Mouse (Mus musculus) midbrain, embryonic 16.5 days (tissue): Measurements from ENCODE around the gene Cela1. TPM values are rescaled to one million over a fixed set of nuclear protein-coding genes. Genes with fewer than 3 reads are reported as not detected.

Experiments used
- ATAC-seq: fragments of 200-750 bp; cut with Nextera tagmentation; 2 replicates; pipeline ENCODE4 v1.8.0; 2017; ENCODE audit warnings: moderate TSS enrichment
- H3K27ac ChIP-seq: fragments of 300-500 bp; sonication (generic); 2 replicates; pipeline ENCODE4 v1.5.1; 2014; ENCODE audit warnings: mild to moderate bottlenecking, low read length, mixed read lengths
- H3K27me3 ChIP-seq: fragments of 300-500 bp; sonication (generic); 2 replicates; pipeline ENCODE4 v1.6.1; 2014; ENCODE audit warnings: low read depth, low read length, mixed read lengths; ENCODE audit not compliant: control insufficient read depth, insufficient read depth
- H3K36me3 ChIP-seq: fragments of 300-500 bp; sonication (generic); 2 replicates; pipeline ENCODE4 v1.6.1; 2014; ENCODE audit warnings: mild to moderate bottlenecking, low read length, moderate library complexity, mixed read lengths; ENCODE audit not compliant: control insufficient read depth, insufficient read depth
- H3K4me1 ChIP-seq: fragments of 300-500 bp; sonication (generic); 2 replicates; pipeline ENCODE4 v1.6.1; 2014; ENCODE audit warnings: mild to moderate bottlenecking, low read length, mixed read lengths; ENCODE audit not compliant: control insufficient read depth, insufficient read depth
- H3K4me2 ChIP-seq: fragments of 300-500 bp; sonication (generic); 2 replicates; pipeline ENCODE4 v1.6.1; 2014; ENCODE audit warnings: mild to moderate bottlenecking, low read length, mixed read lengths
- H3K4me3 ChIP-seq: fragments of 300-500 bp; sonication (generic); 2 replicates; pipeline ENCODE4 v1.5.1; 2014; ENCODE audit warnings: low read depth, mild to moderate bottlenecking, low read length, moderate library complexity, mixed read lengths
- H3K9ac ChIP-seq: fragments of 300-500 bp; sonication (generic); 2 replicates; pipeline ENCODE4 v1.6.1; 2014; ENCODE audit warnings: low read depth, low read length, mixed read lengths
- H3K9me3 ChIP-seq: fragments of 300-500 bp; sonication (generic); replicated peaks from 2 replicates; pipeline ENCODE4 v1.6.1; 2014; ENCODE audit warnings: mild to moderate bottlenecking, low read length, mixed read lengths; ENCODE audit not compliant: control insufficient read depth, poor library complexity, severe bottlenecking
- WGBS: fragments of 180-500 bp; shearing (Covaris S2); extraction: QIAGEN DNeasy Blood & Tissue Kit; methylation state at CpG from one replicate; pipeline ENCODE4 v1.1.7; 2014; 5-methylcytosine and 5-hydroxymethylcytosine counted together
- microRNA-seq: library from miRNA; unstranded; fragments of <30 nt; microRNA quantifications from one replicate; pipeline ENCODE4, GENCODE M21; 2017
- polyA plus RNA-seq: library from polyadenylated mRNA; unstranded; fragments of >200 nt; fragmentation: Nextera tagmentation; extraction: Ambion mirVana; gene quantifications from 2 replicates; pipeline ENCODE4 v1.2.1, GENCODE M21; 2015

Gene Cela1
- polyA plus RNA-seq, 1 experiment from 2014 or later, result 0.85 TPM

GRCm38 (mm10) chr15:100632323-100632722 is 55.4 kb downstream of the Cela1 start:
- Histone ChIP-seq H3K4me2 (no peak overlapping the region), H3K9me3 (no peaks in the 10 kb centered on the region), H3K9ac (no peak overlapping the region), H3K27ac (no peak overlapping the region), H3K4me3 (no peak overlapping the region), H3K4me1 (peaks cover 10% of the 10 kb centered on the region), H3K27me3 (peaks cover 26% of the 10 kb centered on the region), H3K36me3 (no peaks in the 10 kb centered on the region)
- ATAC-seq, result no peak
- WGBS, result 88% methylated on average over 5 of the region's 5 CpGs

GRCm38 (mm10) chr15:100631454-100632170 is 56.1 kb downstream of the Cela1 start:
- Histone ChIP-seq H3K36me3 (no peaks in the 10 kb centered on the region), H3K4me2 (no peak overlapping the region), H3K4me1 (peaks cover 4% of the 10 kb centered on the region), H3K4me3 (no peak overlapping the region), H3K9ac (no peak overlapping the region), H3K27me3 (peaks cover 19% of the 10 kb centered on the region), H3K27ac (no peak overlapping the region), H3K9me3 (no peaks in the 10 kb centered on the region)
- WGBS, result 91% methylated on average over 12 of the region's 12 CpGs
- no peak for ATAC-seq

DNA sequence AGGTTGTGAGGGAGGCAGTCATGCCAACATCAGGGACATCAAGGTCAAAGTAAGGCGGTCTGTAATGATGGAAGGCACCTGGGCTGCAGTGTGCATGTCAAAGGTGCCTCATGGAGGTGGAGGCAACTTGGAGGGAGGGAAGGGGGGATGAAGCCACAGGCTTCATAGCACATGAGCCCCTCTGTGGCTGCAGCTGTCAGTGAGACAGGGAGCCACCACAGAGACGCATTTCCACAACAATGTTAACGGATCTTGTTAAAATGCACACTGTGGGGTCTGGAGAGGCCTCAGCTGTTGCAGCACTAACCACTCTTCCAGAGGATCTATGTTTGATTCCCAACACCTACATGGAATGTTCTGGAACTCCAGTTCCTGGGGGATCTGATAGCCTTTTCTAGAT is 57.6 kb downstream of the Cela1 start:
- Histone ChIP-seq H3K9ac (no peak overlapping the region), H3K27ac (no peak overlapping the region), H3K27me3 (peaks cover 10% of the 10 kb centered on the region), H3K4me2 (no peak overlapping the region), H3K4me3 (no peak overlapping the region), H3K4me1 (no peaks in the 10 kb centered on the region), H3K9me3 (no peaks in the 10 kb centered on the region), H3K36me3 (no peaks in the 10 kb centered on the region)
- ATAC-seq, result no peak
- 37% methylated on average over 3 of the region's 3 CpGs for WGBS

GRCm38 (mm10) chr15:100628797-100629196 is 58.9 kb downstream of the Cela1 start:
- no peak for ATAC-seq
- Histone ChIP-seq H3K36me3 (no peaks in the 10 kb centered on the region), H3K4me3 (no peak overlapping the region), H3K9ac (no peak overlapping the region), H3K27ac (no peak overlapping the region), H3K4me2 (no peak overlapping the region), H3K9me3 (no peaks in the 10 kb centered on the region), H3K27me3 (no peaks in the 10 kb centered on the region), H3K4me1 (no peaks in the 10 kb centered on the region)
- WGBS, result 54% methylated on average over 7 of the region's 7 CpGs

DNA sequence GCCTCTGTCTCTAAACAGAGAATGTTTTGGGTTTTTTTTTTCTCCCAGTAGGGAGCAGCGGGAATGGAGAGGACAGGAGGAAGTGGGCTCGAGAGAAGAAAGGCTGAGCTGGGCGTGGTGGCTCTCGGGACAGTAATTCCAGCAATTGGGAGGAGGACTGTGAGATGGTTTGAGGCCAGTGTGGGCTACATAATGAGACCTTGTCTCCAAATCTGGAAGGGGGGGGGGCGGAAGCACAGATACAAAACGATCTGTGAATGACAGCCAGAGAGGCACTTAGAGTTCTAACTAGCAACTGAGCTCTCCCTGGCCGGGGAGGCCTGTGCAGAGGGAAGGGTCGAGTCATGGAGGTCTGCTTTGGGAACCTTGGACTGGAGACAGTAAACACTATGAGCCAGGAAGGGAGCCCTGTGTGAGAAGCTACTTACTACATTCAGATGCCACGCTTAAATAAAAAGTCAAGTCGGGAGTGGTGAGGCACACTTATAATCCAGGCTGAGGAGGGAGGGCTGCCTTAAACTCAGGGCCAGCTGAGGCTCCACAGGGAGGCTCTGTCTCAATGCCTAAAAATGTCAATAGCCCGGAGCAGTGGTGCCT is 59.8 kb downstream of the Cela1 start:
- no peak overlapping the region for H3K9ac ChIP-seq
- H3K4me2 ChIP-seq, result no peak overlapping the region
- no peak overlapping the region for H3K27ac ChIP-seq
- WGBS, result 6% methylated on average over 11 of the region's 11 CpGs
- no peak for ATAC-seq
- no peaks in the 10 kb centered on the region for H3K27me3 ChIP-seq
- H3K36me3 ChIP-seq, result no peaks in the 10 kb centered on the region
- H3K4me1 ChIP-seq, result no peaks in the 10 kb centered on the region
- H3K4me3 ChIP-seq, result no peak overlapping the region
- H3K9me3 ChIP-seq, result no peaks in the 10 kb centered on the region

DNA sequence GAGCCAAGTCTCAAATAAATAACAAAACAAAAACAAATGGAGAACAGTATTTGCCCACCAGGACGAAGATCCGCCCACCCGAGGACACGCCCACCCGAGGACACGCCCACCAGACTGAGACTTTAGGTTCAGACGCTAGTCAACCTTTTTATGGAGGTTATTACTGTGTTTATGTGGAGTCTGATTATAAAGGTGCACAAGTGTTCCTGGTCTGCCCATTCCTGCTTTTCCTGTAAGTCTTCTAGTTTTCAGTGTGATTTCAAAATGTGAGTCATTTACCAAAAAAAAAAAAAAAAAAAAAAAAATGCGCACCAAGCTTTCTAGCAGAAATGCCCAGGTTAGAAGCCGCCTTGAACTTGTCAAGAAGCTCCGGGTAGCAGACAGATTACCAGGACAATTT is 60.4 kb downstream of the Cela1 start:
- H3K27ac ChIP-seq, result no peak overlapping the region
- H3K9me3 ChIP-seq, result no peaks in the 10 kb centered on the region
- H3K4me1 ChIP-seq, result no peaks in the 10 kb centered on the region
- H3K27me3 ChIP-seq, result no peaks in the 10 kb centered on the region
- no peak overlapping the region for H3K4me3 ChIP-seq
- no peak overlapping the region for H3K9ac ChIP-seq
- no peak for ATAC-seq
- WGBS, result 22% methylated on average over 10 of the region's 10 CpGs
- H3K36me3 ChIP-seq, result no peaks in the 10 kb centered on the region
- H3K4me2 ChIP-seq, result no peak overlapping the region

GRCm38 (mm10) chr15:100624435-100624834 is 63.3 kb downstream of the Cela1 start:
- Histone ChIP-seq H3K27me3 (no peaks in the 10 kb centered on the region), H3K4me2 (no peak overlapping the region), H3K27ac (no peak overlapping the region), H3K36me3 (peaks cover 9% of the 10 kb centered on the region), H3K4me1 (no peaks in the 10 kb centered on the region), H3K9me3 (no peaks in the 10 kb centered on the region), H3K9ac (no peak overlapping the region), H3K4me3 (no peak overlapping the region)
- no peak for ATAC-seq
- WGBS, result 83% methylated on average over 3 of the region's 3 CpGs

Small RNAs within 50 kb of the gene (microRNA-seq; reads per million reads assigned to microRNA genes)
- not detected for gene Mir6961

Other genes with a start within 250 kb of the Cela1 start
- 57.4 and 57.5 TPM in 2 replicates for gene Letmd1, start 218.9 kb downstream of the Cela1 start, polyA plus RNA-seq
- 48.1 and 51.3 TPM in 2 replicates for gene Csrnp2, start 192.4 kb downstream of the Cela1 start, polyA plus RNA-seq
- gene Tfcp2, start 135.9 kb downstream of the Cela1 start, polyA plus RNA-seq, result 38.6 and 43.0 TPM in 2 replicates
- 33.1 and 36.4 TPM in 2 replicates for gene Pou6f1, start 87.9 kb downstream of the Cela1 start, polyA plus RNA-seq
- 109 and 115 TPM in 2 replicates for gene Dazap2, start 72.6 kb downstream of the Cela1 start, polyA plus RNA-seq
- 3.2 and 3.4 TPM in 2 replicates for gene Smagp, start 51.0 kb downstream of the Cela1 start, polyA plus RNA-seq
- 1.2 and 1.4 TPM in 2 replicates for gene Bin2, start 18.4 kb downstream of the Cela1 start, polyA plus RNA-seq
- 0.19 and 0.24 TPM in 2 replicates for gene Galnt6, start 41.5 kb upstream of the Cela1 start, polyA plus RNA-seq
- gene Slc4a8, start 73.8 kb upstream of the Cela1 start, polyA plus RNA-seq, result 30.5 and 31.1 TPM in 2 replicates
- gene Scn8a, start 181.9 kb upstream of the Cela1 start, polyA plus RNA-seq, result 18.1 and 24.4 TPM in 2 replicates